Mouse (Mus musculus) MEL (cell line): ENCODE data around the gene A930018P22Rik. TPM values are rescaled to one million over a fixed set of nuclear protein-coding genes. Genes with fewer than 3 reads are reported as not detected.
"Not testable (repeated sequence)": the region's sequence is repeated elsewhere in the genome, so short reads cannot be mapped to it uniquely, and the experiment has no call there.

Experiments
- DNase-seq: peaks from one replicate; pipeline ENCODE4 v3.0.0; 2011; ENCODE audit warnings: low read depth, low spot score
- H3K27ac ChIP-seq: 2 replicates; pipeline ENCODE4 v1.5.1; 2012; ENCODE audit warnings: low read depth, mild to moderate bottlenecking, control low read depth, low read length, moderate library complexity; ENCODE audit not compliant: control insufficient read depth
- H3K27me3 ChIP-seq, 2 experiments: fragments of 150-350 bp in 1 of 2; sonication (generic) in 1 of 2; 2 replicates each; pipeline ENCODE4 v1.6.1; 2012; ENCODE audit warnings: low read length in 2 of 2, mild to moderate bottlenecking in 2 of 2, improper control_type of control experiment in 1 of 2, moderate library complexity in 1 of 2; ENCODE audit not compliant: insufficient read depth in 2 of 2, control insufficient read depth in 1 of 2
- H3K36me3 ChIP-seq, 2 experiments: 2 replicates each; pipeline ENCODE4 v1.6.1; 2012 to 2014; ENCODE audit warnings: low read length in 2 of 2, improper control_type of control experiment in 1 of 2, inconsistent platforms in 1 of 2, mild to moderate bottlenecking in 1 of 2; ENCODE audit not compliant: insufficient read depth in 2 of 2, control insufficient read depth in 1 of 2
- H3K4me1 ChIP-seq, 2 experiments: fragments of 150-350 bp in 1 of 2; sonication (generic) in 1 of 2; 2 replicates each; pipeline ENCODE4 v1.6.1; 2012; ENCODE audit warnings: low read length in 2 of 2, improper control_type of control experiment in 1 of 2, mild to moderate bottlenecking in 1 of 2; ENCODE audit not compliant: insufficient read depth in 2 of 2, control insufficient read depth in 1 of 2
- H3K4me3 ChIP-seq, 2 experiments: fragments of 150-350 bp in 1 of 2; sonication (generic) in 1 of 2; 2 replicates each; pipeline ENCODE4 v1.5.1; 2012; ENCODE audit warnings: low read depth in 2 of 2, low read length in 2 of 2, mild to moderate bottlenecking in 2 of 2, moderate library complexity in 2 of 2, control low read depth in 1 of 2, improper control_type of control experiment in 1 of 2; ENCODE audit not compliant: control insufficient read depth in 1 of 2, insufficient read depth in 1 of 2
- H3K79me2 ChIP-seq: 2 replicates; pipeline ENCODE4 v1.6.1; 2012; ENCODE audit warnings: mild to moderate bottlenecking, low read length, moderate library complexity; ENCODE audit not compliant: control insufficient read depth, poor library complexity, insufficient read depth
- H3K9ac ChIP-seq: 2 replicates; pipeline ENCODE4 v1.6.1; 2012; ENCODE audit warnings: low read depth, mild to moderate bottlenecking, control low read depth, low read length, moderate library complexity; ENCODE audit not compliant: control insufficient read depth, poor library complexity, severe bottlenecking
- H3K9me3 ChIP-seq: fragments of 150-350 bp; sonication (generic); replicated peaks from 2 replicates; pipeline ENCODE4 v1.6.1; 2012; ENCODE audit warnings: mild to moderate bottlenecking, low read length, improper control_type of control experiment, moderate library complexity; ENCODE audit not compliant: insufficient read depth
- SMC3 ChIP-seq: IDR thresholded peaks from 2 replicates; pipeline ENCODE4 v1.6.1; 2011; ENCODE audit warnings: low read depth, low read length, improper control_type of control experiment
- ZNF384 ChIP-seq: IDR thresholded peaks from 2 replicates; pipeline ENCODE4 v1.6.1; 2012; ENCODE audit warnings: low read depth, mild to moderate bottlenecking, inconsistent platforms, low read length, improper control_type of control experiment
- polyA plus RNA-seq, 2 experiments: library from polyadenylated mRNA; stranded (reverse) in 1 of 2; unstranded in 1 of 2; fragments of >175 nt in 1 of 2; fragments of >200 nt in 1 of 2; gene quantifications; 2 replicates each; pipeline versions ENCODE4 v1.2.1 to v1.2.4; 2012; ENCODE audit warnings: low replicate concordance in 2 of 2, low read depth in 1 of 2; ENCODE audit not compliant: insufficient read length in 2 of 2, insufficient read depth in 1 of 2, missing spikeins in 1 of 2
- total RNA-seq: library from RNA; depleted of rRNA; stranded (reverse); fragments of 300-350 nt; gene quantifications from 2 replicates; pipeline ENCODE4 v1.2.3, GENCODE M21; 2012

The A930018P22Rik gene
- total and polyA plus RNA-seq, 3 experiments: not detected

- not testable (repeated sequence) for DNase-seq, H3K27me3 ChIP-seq, H3K36me3 ChIP-seq, H3K9ac ChIP-seq, H3K4me3 ChIP-seq, H3K9me3 ChIP-seq, H3K79me2 ChIP-seq, H3K27ac ChIP-seq
- peaks cover 0 to 11% of the 10 kb centered on the region in 2 experiments; a peak in 2 of 4 replicates for H3K4me1 ChIP-seq
These were observed 11.3 kb upstream of the A930018P22Rik start for GRCm38 (mm10) chr2:104111170-104111797.

GRCm38 (mm10) chr2:104113563-104113962 is 9.0 kb upstream of the A930018P22Rik start:
- peaks cover 0 to 11% of the 10 kb centered on the region in 2 experiments; a peak in 2 of 4 replicates for H3K4me1 ChIP-seq
- not testable (repeated sequence) for H3K27ac ChIP-seq, H3K9ac ChIP-seq, H3K9me3 ChIP-seq, H3K36me3 ChIP-seq, H3K27me3 ChIP-seq, H3K79me2 ChIP-seq, DNase-seq, H3K4me3 ChIP-seq

- 0 out of 2 replicates have a peak, but pooled peaks have one; percentile 10 for TF ChIP-seq ZNF384
- no peak for TF ChIP-seq SMC3
- Histone ChIP-seq H3K27ac (no peak overlapping the region), H3K4me3 (no peak overlapping the region), H3K9ac (no peak overlapping the region), H3K79me2 (no peaks in the 10 kb centered on the region), H3K36me3 (peaks cover 0 to 5% of the 10 kb centered on the region in 2 experiments; a peak in 2 of 4 replicates), H3K27me3 (no peaks in the 10 kb centered on the region), H3K9me3 (no peaks in the 10 kb centered on the region), H3K4me1 (peaks cover 0 to 5% of the 10 kb centered on the region in 2 experiments; a peak in 2 of 4 replicates)
- DNase-seq: no peak
These were observed 7.7 kb upstream of the A930018P22Rik start for GRCm38 (mm10) chr2:104114898-104115297.

GRCm38 (mm10) chr2:104117173-104117572 is 5.4 kb upstream of the A930018P22Rik start:
- not testable (repeated sequence) for H3K27ac ChIP-seq, H3K9ac ChIP-seq, H3K79me2 ChIP-seq, DNase-seq, H3K27me3 ChIP-seq, H3K9me3 ChIP-seq, H3K4me3 ChIP-seq
- peaks cover 3 to 11% of the 10 kb centered on the region in 2 experiments for H3K4me1 ChIP-seq
- peaks cover 0 to 14% of the 10 kb centered on the region in 2 experiments; a peak in 2 of 4 replicates for H3K36me3 ChIP-seq
